In genomic region chr7:29178106-29178505, GRCm38 (mm10) we compare ENCODE assay signal across 12 mouse cellular contexts. TPM values are rescaled to one million over a fixed set of nuclear protein-coding genes. Genes with fewer than 3 reads are reported as not detected.
A peak's percentile ranks its signal among the peaks of the same experiment; 100 is the strongest.
DNase-seq lines count a peak whose midpoint lies in the region; ATAC-seq lines count a peak whose summit lies in the region.
"Had no signal": no experiment of that assay in that cellular context is flagged by ENCODE, and none has a peak within 500 bp of the region (broad histone marks: within the 10 kb centered on the region; RNA-seq: fewer than 3 reads in every experiment).

No protein-coding gene starts in this region.

- no peak overlapping the region for H3K9ac ChIP-seq in forebrain, embryonic 13.5 days
- H3K9ac ChIP-seq in forebrain, embryonic 15.5 days (replicated peaks), result no peak overlapping the region
- H3K9ac ChIP-seq in midbrain, embryonic 11.5 days (ENCODE audit: low read length), result no peak overlapping the region
- H3K9ac ChIP-seq in hindbrain, embryonic 15.5 days, result no peak overlapping the region
- H3K9ac ChIP-seq in neural tube, embryonic 15.5 days (replicated peaks), result no peak overlapping the region
- H3K9ac ChIP-seq: embryonic facial prominence, embryonic 12.5 days; neural tube, embryonic 12.5 days had no signal

- peaks cover 41% of the 10 kb centered on the region for H3K36me3 ChIP-seq in forebrain, embryonic 13.5 days (ENCODE audit: poor library complexity, severe bottlenecking)
- H3K36me3 ChIP-seq in forebrain, embryonic 15.5 days, result peaks cover 35% of the 10 kb centered on the region
- H3K36me3 ChIP-seq in midbrain, embryonic 10.5 days, result peaks cover 50% of the 10 kb centered on the region
- H3K36me3 ChIP-seq in midbrain, embryonic 11.5 days (ENCODE audit: control insufficient read depth, insufficient read depth, low read length), result peaks cover 22% of the 10 kb centered on the region
- peaks cover 32% of the 10 kb centered on the region for H3K36me3 ChIP-seq in hindbrain, embryonic 15.5 days
- H3K36me3 ChIP-seq in neural tube, embryonic 15.5 days, result peaks cover 42% of the 10 kb centered on the region

- no peak overlapping the region for H3K27ac ChIP-seq in forebrain, embryonic 13.5 days
- no peak overlapping the region for H3K27ac ChIP-seq in forebrain, embryonic 15.5 days (replicated peaks)
- H3K27ac ChIP-seq in midbrain, embryonic 10.5 days (replicated peaks), result no peak overlapping the region
- H3K27ac ChIP-seq in midbrain, embryonic 11.5 days (ENCODE audit: low read depth, low read length), result no peak overlapping the region
- no peak overlapping the region for H3K27ac ChIP-seq in hindbrain, embryonic 15.5 days (replicated peaks)
- no peak overlapping the region for H3K27ac ChIP-seq in neural tube, embryonic 15.5 days (replicated peaks)
- H3K27ac ChIP-seq: embryonic facial prominence, embryonic 12.5 days; neural tube, embryonic 12.5 days had no signal

- peaks cover 20% of the 10 kb centered on the region for H3K4me1 ChIP-seq in forebrain, embryonic 13.5 days
- peaks cover 19% of the 10 kb centered on the region for H3K4me1 ChIP-seq in forebrain, embryonic 15.5 days
- peaks cover 26% of the 10 kb centered on the region for H3K4me1 ChIP-seq in midbrain, embryonic 10.5 days
- peaks cover 10% of the 10 kb centered on the region for H3K4me1 ChIP-seq in midbrain, embryonic 11.5 days (ENCODE audit: control insufficient read depth, insufficient read depth, low read length)
- peaks cover 21% of the 10 kb centered on the region for H3K4me1 ChIP-seq in hindbrain, embryonic 15.5 days (replicated peaks)
- H3K4me1 ChIP-seq in neural tube, embryonic 15.5 days, result peaks cover 18% of the 10 kb centered on the region

- H3K4me3 ChIP-seq in forebrain, embryonic 13.5 days, result no peak overlapping the region
- no peak overlapping the region for H3K4me3 ChIP-seq in forebrain, embryonic 15.5 days
- 0 out of 2 replicates have a peak overlapping the region, but pooled peaks have one; percentile 87 for H3K4me3 ChIP-seq in midbrain, embryonic 10.5 days
- no peak overlapping the region for H3K4me3 ChIP-seq in midbrain, embryonic 11.5 days (ENCODE audit: low read depth, low read length)
- no peak overlapping the region for H3K4me3 ChIP-seq in hindbrain, embryonic 15.5 days
- no peak overlapping the region for H3K4me3 ChIP-seq in neural tube, embryonic 15.5 days (replicated peaks)
- H3K4me3 ChIP-seq: neural tube, embryonic 12.5 days had no signal

- no peaks in the 10 kb centered on the region for H3K9me3 ChIP-seq in forebrain, embryonic 13.5 days (replicated peaks)
- no peaks in the 10 kb centered on the region for H3K9me3 ChIP-seq in forebrain, embryonic 15.5 days
- no peaks in the 10 kb centered on the region for H3K9me3 ChIP-seq in midbrain, embryonic 10.5 days (replicated peaks)
- no peaks in the 10 kb centered on the region for H3K9me3 ChIP-seq in midbrain, embryonic 11.5 days (ENCODE audit: control insufficient read depth, low read length)
- no peaks in the 10 kb centered on the region for H3K9me3 ChIP-seq in hindbrain, embryonic 15.5 days
- H3K9me3 ChIP-seq in neural tube, embryonic 15.5 days (replicated peaks), result no peaks in the 10 kb centered on the region
- H3K9me3 ChIP-seq: embryonic facial prominence, embryonic 12.5 days; neural tube, embryonic 12.5 days had no signal

- ATAC-seq in forebrain, embryonic 13.5 days, result no peak
- no peak for ATAC-seq in forebrain, embryonic 15.5 days (replicated peaks)
- ATAC-seq in midbrain, embryonic 11.5 days (ENCODE audit: low FRiP score), result no peak
- no peak for ATAC-seq in hindbrain, embryonic 15.5 days (ENCODE audit: low FRiP score, low read depth)
- ATAC-seq in neural tube, embryonic 15.5 days (ENCODE audit: low FRiP score), result no peak

- DNase-seq in midbrain, embryonic 10.5 days (ENCODE audit: low spot score), result no peak
- no peak for DNase-seq in midbrain, embryonic 11.5 days (ENCODE audit: low spot score, missing footprints)
- no peak for DNase-seq in spleen, postnatal 36 days (ENCODE audit: low spot score in 2 of 2)
- no peak for DNase-seq in embryo, embryonic 10.5 days (ENCODE audit: low spot score)
- DNase-seq: kidney, adult 9 months; left cerebral cortex, postnatal 4 days had no signal

- peaks cover 19% of the 10 kb centered on the region for H3K27me3 ChIP-seq in forebrain, embryonic 13.5 days
- peaks cover 12% of the 10 kb centered on the region for H3K27me3 ChIP-seq in forebrain, embryonic 15.5 days
- peaks cover 24% of the 10 kb centered on the region for H3K27me3 ChIP-seq in midbrain, embryonic 10.5 days (ENCODE audit: low read depth, poor library complexity, severe bottlenecking)
- peaks cover 10% of the 10 kb centered on the region for H3K27me3 ChIP-seq in midbrain, embryonic 11.5 days (ENCODE audit: control insufficient read depth, insufficient read depth, low read length)
- H3K27me3 ChIP-seq in hindbrain, embryonic 15.5 days, result peaks cover 20% of the 10 kb centered on the region
- H3K27me3 ChIP-seq in neural tube, embryonic 15.5 days (replicated peaks), result peaks cover 32% of the 10 kb centered on the region

- H3K4me2 ChIP-seq in forebrain, embryonic 13.5 days, result peak overlapping the region; percentile 90
- H3K4me2 ChIP-seq in forebrain, embryonic 15.5 days (replicated peaks), result no peak overlapping the region
- no peak overlapping the region for H3K4me2 ChIP-seq in midbrain, embryonic 11.5 days
- H3K4me2 ChIP-seq in hindbrain, embryonic 15.5 days, result peak overlapping the region; percentile 78; the same call in 1 of the 2 replicates
- H3K4me2 ChIP-seq in neural tube, embryonic 15.5 days, result peak overlapping the region; percentile 61; the same call in 1 of the 2 replicates

- WGBS in forebrain, embryonic 13.5 days, result 89% methylated on average over 4 of the region's 4 CpGs
- 82% methylated on average over 4 of the region's 4 CpGs for WGBS in forebrain, embryonic 15.5 days
- 94% methylated on average over 4 of the region's 4 CpGs for WGBS in midbrain, embryonic 10.5 days
- WGBS in midbrain, embryonic 11.5 days, result 89% methylated on average over 4 of the region's 4 CpGs
- 89% methylated on average over 4 of the region's 4 CpGs for WGBS in hindbrain, embryonic 15.5 days
- 90% methylated on average over 4 of the region's 4 CpGs for whole genome bisulfite sequencing in neural tube, embryonic 15.5 days

RNA-seq across cellular contexts. Expression of gene Psmd8, which starts 2.4 kb away (rescaled TPM):
- polyA plus RNA-seq in forebrain, embryonic 13.5 days (2015; fragmentation: Nextera tagmentation; extraction: Ambion mirVana), result 292 and 296 TPM in 2 replicates
- polyA plus RNA-seq in forebrain, embryonic 15.5 days (2015; fragmentation: Nextera tagmentation; extraction: Ambion mirVana), result 269 and 274 TPM in 2 replicates
- 295 and 312 TPM in 2 replicates for polyA plus RNA-seq in midbrain, embryonic 10.5 days (2016; fragmentation: Nextera tagmentation; extraction: Ambion mirVana)
- polyA plus RNA-seq in midbrain, embryonic 11.5 days (2014; fragmentation: Nextera tagmentation; extraction: Ambion mirVana), result 322 and 332 TPM in 2 replicates
- 272 and 274 TPM in 2 replicates for polyA plus RNA-seq in hindbrain, embryonic 15.5 days (2015; fragmentation: Nextera tagmentation; extraction: Ambion mirVana)
- 266 and 278 TPM in 2 replicates for polyA plus RNA-seq in neural tube, embryonic 15.5 days (2015; fragmentation: Nextera tagmentation; extraction: Ambion mirVana)

RNA-seq across cellular contexts. Expression of gene Spred3, which starts 7.9 kb away (rescaled TPM):
- polyA plus RNA-seq in forebrain, embryonic 13.5 days (2015; fragmentation: Nextera tagmentation; extraction: Ambion mirVana), result 5.6 and 6.5 TPM in 2 replicates
- 6.4 TPM in 2 replicates for polyA plus RNA-seq in forebrain, embryonic 15.5 days (2015; fragmentation: Nextera tagmentation; extraction: Ambion mirVana)
- polyA plus RNA-seq in midbrain, embryonic 10.5 days (2016; fragmentation: Nextera tagmentation; extraction: Ambion mirVana), result 4.1 and 5.2 TPM in 2 replicates
- 4.9 and 5.1 TPM in 2 replicates for polyA plus RNA-seq in midbrain, embryonic 11.5 days (2014; fragmentation: Nextera tagmentation; extraction: Ambion mirVana)
- 9.5 and 11.9 TPM in 2 replicates for polyA plus RNA-seq in hindbrain, embryonic 15.5 days (2015; fragmentation: Nextera tagmentation; extraction: Ambion mirVana)
- polyA plus RNA-seq in neural tube, embryonic 15.5 days (2015; fragmentation: Nextera tagmentation; extraction: Ambion mirVana), result 10.5 and 11.7 TPM in 2 replicates

RNA-seq across cellular contexts. Expression of gene Ggn, which starts 8.1 kb away (rescaled TPM):
- 0.38 and 0.65 TPM in 2 replicates for polyA plus RNA-seq in forebrain, embryonic 13.5 days (2015; fragmentation: Nextera tagmentation; extraction: Ambion mirVana)
- polyA plus RNA-seq in forebrain, embryonic 15.5 days (2015; fragmentation: Nextera tagmentation; extraction: Ambion mirVana), result 0.18 TPM in 2 replicates
- polyA plus RNA-seq in midbrain, embryonic 10.5 days (2016; fragmentation: Nextera tagmentation; extraction: Ambion mirVana), result 1.2 and 1.3 TPM in 2 replicates
- polyA plus RNA-seq in midbrain, embryonic 11.5 days (2014; fragmentation: Nextera tagmentation; extraction: Ambion mirVana), result 0.60 and 0.63 TPM in 2 replicates
- polyA plus RNA-seq in hindbrain, embryonic 15.5 days (2015; fragmentation: Nextera tagmentation; extraction: Ambion mirVana), result 0.46 and 0.70 TPM in 2 replicates
- polyA plus RNA-seq in neural tube, embryonic 15.5 days (2015; fragmentation: Nextera tagmentation; extraction: Ambion mirVana), result 0.46 and 1.0 TPM in 2 replicates

RNA-seq across cellular contexts. Expression of gene Fam98c, which starts 22.1 kb away (rescaled TPM):
- 14.1 and 15.9 TPM in 2 replicates for polyA plus RNA-seq in forebrain, embryonic 13.5 days (2015; fragmentation: Nextera tagmentation; extraction: Ambion mirVana)
- 20.5 and 21.3 TPM in 2 replicates for polyA plus RNA-seq in forebrain, embryonic 15.5 days (2015; fragmentation: Nextera tagmentation; extraction: Ambion mirVana)
- 13.7 and 14.8 TPM in 2 replicates for polyA plus RNA-seq in midbrain, embryonic 10.5 days (2016; fragmentation: Nextera tagmentation; extraction: Ambion mirVana)
- polyA plus RNA-seq in midbrain, embryonic 11.5 days (2014; fragmentation: Nextera tagmentation; extraction: Ambion mirVana), result 13.6 and 14.8 TPM in 2 replicates
- polyA plus RNA-seq in hindbrain, embryonic 15.5 days (2015; fragmentation: Nextera tagmentation; extraction: Ambion mirVana), result 33.0 and 37.9 TPM in 2 replicates
- polyA plus RNA-seq in neural tube, embryonic 15.5 days (2015; fragmentation: Nextera tagmentation; extraction: Ambion mirVana), result 51.2 and 53.1 TPM in 2 replicates

RNA-seq across cellular contexts. Expression of gene Catsperg1, which starts 35.7 kb away (rescaled TPM):
- 1.1 and 1.2 TPM in 2 replicates for polyA plus RNA-seq in forebrain, embryonic 13.5 days (2015; fragmentation: Nextera tagmentation; extraction: Ambion mirVana)
- 1.8 and 2.1 TPM in 2 replicates for polyA plus RNA-seq in forebrain, embryonic 15.5 days (2015; fragmentation: Nextera tagmentation; extraction: Ambion mirVana)
- 0.43 and 0.52 TPM in 2 replicates for polyA plus RNA-seq in midbrain, embryonic 10.5 days (2016; fragmentation: Nextera tagmentation; extraction: Ambion mirVana)
- polyA plus RNA-seq in midbrain, embryonic 11.5 days (2014; fragmentation: Nextera tagmentation; extraction: Ambion mirVana), result 0.36 and 1.2 TPM in 2 replicates
- 2.9 and 3.2 TPM in 2 replicates for polyA plus RNA-seq in hindbrain, embryonic 15.5 days (2015; fragmentation: Nextera tagmentation; extraction: Ambion mirVana)
- polyA plus RNA-seq in neural tube, embryonic 15.5 days (2015; fragmentation: Nextera tagmentation; extraction: Ambion mirVana), result 1.9 and 4.4 TPM in 2 replicates

Comparison
In these comparisons a context has a peak if more than half of its experiments do, and no peak if none do; other contexts are left out.
1. H3K4me2 ChIP-seq: peak in forebrain, embryonic 13.5 days (single experiment), hindbrain, embryonic 15.5 days (single experiment) and neural tube, embryonic 15.5 days (single experiment); none in forebrain, embryonic 15.5 days (single experiment) and midbrain, embryonic 11.5 days (single experiment).